Mouse (Mus musculus) testis, adult 2 months (tissue): Measurements from ENCODE around the gene Znrf1. TPM values are rescaled to one million over a fixed set of nuclear protein-coding genes. Genes with fewer than 3 reads are reported as not detected.

Source experiments
- H3K27ac ChIP-seq: fragments of 200-500 bp; 2 replicates; pipeline ENCODE4 v1.5.1; 2012; ENCODE audit warnings: low read depth, low read length; ENCODE audit not compliant: control insufficient read depth, insufficient read depth
- H3K27me3 ChIP-seq: fragments of 200-500 bp; 2 replicates; pipeline ENCODE4 v1.6.1; 2012; ENCODE audit warnings: mild to moderate bottlenecking, low read length, moderate library complexity; ENCODE audit not compliant: control insufficient read depth, insufficient read depth
- H3K36me3 ChIP-seq: fragments of 200-500 bp; 2 replicates; pipeline ENCODE4 v1.6.1; 2012; ENCODE audit warnings: mild to moderate bottlenecking, low read length; ENCODE audit not compliant: control insufficient read depth, insufficient read depth
- H3K4me1 ChIP-seq: fragments of 200-500 bp; 2 replicates; pipeline ENCODE4 v1.6.1; 2012; ENCODE audit warnings: low read length; ENCODE audit not compliant: control insufficient read depth, insufficient read depth
- H3K4me3 ChIP-seq: fragments of 200-500 bp; 2 replicates; pipeline ENCODE4 v1.5.1; 2012; ENCODE audit warnings: low read depth, mild to moderate bottlenecking, low read length, moderate library complexity, mixed read lengths; ENCODE audit not compliant: control insufficient read depth
- CTCF ChIP-seq: fragments of 200-500 bp; IDR thresholded peaks from 2 replicates; pipeline ENCODE4 v1.5.1; 2012; ENCODE audit warnings: low read depth, mild to moderate bottlenecking, inconsistent platforms, low read length, moderate library complexity; ENCODE audit not compliant: control insufficient read depth, insufficient read depth, insufficient replicate concordance
- POLR2A ChIP-seq: fragments of 200-500 bp; IDR thresholded peaks from 2 replicates; pipeline ENCODE4 v1.6.1; 2012; ENCODE audit warnings: low read depth, mild to moderate bottlenecking, inconsistent platforms, low read length, moderate library complexity; ENCODE audit not compliant: control insufficient read depth
- polyA plus RNA-seq: library from polyadenylated mRNA; depleted of rRNA; stranded (reverse); fragments of >200 nt; gene quantifications from 2 replicates; pipeline ENCODE4 v1.2.3, GENCODE M21; 2012

Znrf1 gene
- polyA plus RNA-seq, 1 experiment: 95.0 TPM

DNA sequence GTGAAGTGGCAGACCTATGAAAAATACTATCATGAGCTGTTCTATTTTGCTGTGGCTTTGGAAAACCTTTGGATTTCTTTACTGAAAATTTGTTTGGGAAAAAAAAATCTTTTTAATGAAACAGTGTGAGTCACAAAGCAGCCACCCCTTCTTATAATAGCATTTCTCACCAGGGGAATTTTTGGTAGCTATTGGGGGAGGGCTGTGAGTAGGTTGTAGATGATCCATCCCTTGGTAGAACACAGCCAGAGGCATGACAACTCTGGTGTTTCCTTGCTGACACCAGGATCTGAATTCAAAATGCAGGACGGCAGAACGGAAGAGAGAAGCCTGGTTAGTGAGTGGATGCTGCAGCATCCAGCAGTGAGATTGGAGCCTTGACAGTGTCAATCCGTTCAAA is 11.2 kb downstream of the Znrf1 start:
- no peaks in the 10 kb centered on the region for H3K36me3 ChIP-seq
- H3K4me1 ChIP-seq: peaks cover 3% of the 10 kb centered on the region; the same call in 1 of the 2 replicates
- no peak overlapping the region for H3K27ac ChIP-seq
- no peaks in the 10 kb centered on the region for H3K27me3 ChIP-seq
- TF ChIP-seq POLR2A (no peak), CTCF (no peak)
- H3K4me3 ChIP-seq: no peak overlapping the region

DNA sequence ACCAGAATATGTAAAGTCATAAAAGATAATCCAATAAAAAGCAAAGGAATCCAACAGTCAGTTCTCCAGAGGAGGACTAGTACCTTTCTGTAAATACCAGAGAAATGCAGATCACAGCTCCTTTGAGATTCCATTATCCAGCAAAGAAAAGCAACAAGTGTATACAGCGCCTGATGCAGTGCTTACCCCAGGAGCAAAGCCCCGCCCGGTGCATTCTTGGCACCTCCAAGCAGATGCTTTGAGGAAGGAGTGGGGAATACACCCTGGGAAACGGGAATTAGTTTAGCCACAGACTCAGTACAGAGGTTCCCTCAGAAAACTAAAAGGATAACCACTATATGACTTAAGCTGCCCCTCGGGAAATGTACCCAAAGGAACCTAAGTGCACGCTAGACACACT is 12.3 kb downstream of the Znrf1 start:
- Histone ChIP-seq H3K27me3 (no peaks in the 10 kb centered on the region), H3K4me1 (peaks cover 3% of the 10 kb centered on the region; the same call in 1 of the 2 replicates), H3K27ac (no peak overlapping the region), H3K36me3 (no peaks in the 10 kb centered on the region), H3K4me3 (no peak overlapping the region)
- TF ChIP-seq CTCF (no peak), POLR2A (no peak)

DNA sequence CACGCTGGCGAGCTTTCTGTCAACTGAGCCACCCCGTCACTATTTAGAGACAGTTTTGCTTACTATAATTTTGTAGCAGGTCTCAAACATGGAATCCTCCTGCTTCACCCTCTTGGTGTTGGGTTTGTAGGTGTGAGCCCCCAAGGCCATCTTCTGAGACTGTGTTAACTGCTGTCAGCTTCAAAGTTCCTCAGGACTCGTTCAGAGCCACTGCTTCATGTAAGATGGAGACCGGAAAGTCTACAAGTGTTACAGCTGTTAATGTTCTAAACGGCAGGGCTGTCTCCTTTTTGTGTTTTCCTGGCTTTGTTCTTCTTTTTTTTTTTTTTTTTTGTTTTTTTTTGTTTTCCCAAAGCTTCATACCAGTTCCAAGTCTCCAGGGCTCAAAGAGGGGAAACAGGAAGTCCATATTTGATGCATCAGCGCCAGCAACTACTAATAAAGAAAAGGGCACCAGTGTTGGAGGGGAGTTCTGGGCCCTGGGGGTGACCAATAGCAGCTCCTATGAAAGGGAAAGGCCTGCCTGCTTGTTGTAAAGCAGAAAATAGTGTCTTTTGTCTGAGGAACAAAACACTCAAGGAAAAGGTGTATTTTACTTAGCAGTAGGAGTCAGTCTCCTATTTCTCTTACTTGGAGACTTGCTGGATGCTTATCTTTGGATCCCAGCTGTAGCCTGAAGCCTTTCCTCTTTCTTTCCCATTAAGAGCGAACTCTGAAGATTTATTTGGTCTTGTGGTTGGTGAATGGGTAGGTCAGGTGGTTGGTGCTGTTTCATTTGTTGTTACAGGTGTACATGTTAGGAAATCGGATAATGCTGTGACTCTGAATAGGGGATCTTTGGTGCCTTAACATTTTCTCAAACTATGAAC is 14.3 kb downstream of the Znrf1 start:
- Histone ChIP-seq H3K4me1 (peaks cover 3% of the 10 kb centered on the region; the same call in 1 of the 2 replicates), H3K36me3 (no peaks in the 10 kb centered on the region), H3K27me3 (no peaks in the 10 kb centered on the region), H3K4me3 (no peak overlapping the region), H3K27ac (0 out of 2 replicates have a peak overlapping the region, but pooled peaks have one; percentile 11)
- no peak for TF ChIP-seq CTCF
- no peak for TF ChIP-seq POLR2A

DNA sequence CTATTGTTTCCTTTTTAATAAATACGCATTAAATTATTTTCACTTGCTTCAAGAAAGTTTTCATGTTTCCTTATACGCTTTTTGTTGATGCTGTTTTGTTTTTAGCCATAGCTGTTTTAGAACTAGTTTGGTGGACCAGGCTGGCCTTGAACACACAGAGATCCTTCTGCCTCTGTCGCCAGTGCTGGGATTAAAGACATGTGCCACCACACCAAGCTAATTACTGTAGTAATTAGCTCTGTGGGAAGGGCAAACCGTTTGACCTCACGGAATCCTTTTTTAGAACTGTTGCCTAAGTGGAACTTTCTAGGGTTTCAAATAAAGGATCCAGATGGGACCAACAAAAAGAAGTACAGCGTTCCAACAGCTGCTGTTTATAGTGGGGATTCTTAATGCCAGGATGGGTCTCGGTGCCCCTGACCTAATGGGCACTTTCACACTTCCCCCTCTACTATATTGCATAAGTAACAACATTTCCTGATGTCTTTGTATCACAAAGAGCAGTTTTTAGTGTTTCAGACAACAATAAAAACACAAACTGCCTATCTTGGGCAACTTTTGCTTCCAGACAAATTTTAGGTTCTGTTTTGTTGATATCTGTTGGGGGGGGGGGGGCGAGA is 15.7 kb downstream of the Znrf1 start:
- Histone ChIP-seq H3K27me3 (no peaks in the 10 kb centered on the region), H3K27ac (no peak overlapping the region), H3K4me3 (no peak overlapping the region), H3K36me3 (no peaks in the 10 kb centered on the region), H3K4me1 (peaks cover 7% of the 10 kb centered on the region; the same call in 1 of the 2 replicates)
- TF ChIP-seq CTCF (no peak), POLR2A (no peak)

DNA sequence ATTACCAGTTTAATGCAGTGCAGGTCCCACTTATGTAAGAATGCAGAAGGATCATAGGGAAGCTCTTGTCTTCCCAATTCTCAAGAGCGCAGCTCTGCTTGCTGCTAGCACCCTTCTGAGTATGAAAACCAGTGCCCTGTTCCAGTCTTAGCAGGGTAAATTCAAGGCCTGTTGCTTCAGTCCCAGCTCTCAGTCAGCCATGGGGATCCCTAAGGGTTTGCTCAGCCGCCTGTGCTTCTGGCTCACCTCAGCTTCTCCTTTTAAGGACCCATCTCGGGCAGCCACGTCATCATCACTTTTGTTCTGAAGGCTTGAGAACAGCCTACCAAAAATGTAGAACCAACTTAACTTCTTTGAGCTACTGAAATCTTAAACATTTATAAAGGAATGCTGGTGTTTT is 25.9 kb downstream of the Znrf1 start:
- Histone ChIP-seq H3K27ac (no peak overlapping the region), H3K4me1 (no peaks in the 10 kb centered on the region), H3K27me3 (no peaks in the 10 kb centered on the region), H3K4me3 (no peak overlapping the region), H3K36me3 (no peaks in the 10 kb centered on the region)
- TF ChIP-seq POLR2A (no peak), CTCF (no peak)

DNA sequence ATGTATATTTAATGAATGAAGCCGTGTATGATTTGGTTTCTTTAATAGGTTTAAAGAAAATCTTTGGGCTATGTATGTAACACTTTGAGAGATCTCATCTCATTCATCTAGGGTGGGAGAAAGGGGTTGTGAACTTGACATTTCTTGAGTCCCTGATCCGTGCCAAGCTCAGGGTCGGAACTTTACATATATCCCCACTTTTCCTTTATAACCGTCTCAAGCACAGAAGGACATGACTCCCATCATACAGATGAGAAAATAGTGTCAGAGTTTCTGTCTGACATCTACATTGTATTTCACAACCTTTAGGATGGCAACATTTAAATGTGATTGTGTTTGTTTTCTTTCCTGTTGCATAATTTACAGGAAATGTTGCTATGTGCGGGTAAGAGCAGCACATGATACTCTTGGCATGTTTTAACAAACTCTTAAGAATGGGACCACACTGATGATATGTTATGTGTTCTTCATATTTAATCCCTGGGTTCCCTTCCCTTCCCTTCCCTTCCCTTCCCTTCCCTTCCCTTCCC is 26.4 kb downstream of the Znrf1 start:
- Histone ChIP-seq H3K36me3 (no peaks in the 10 kb centered on the region), H3K4me1 (no peaks in the 10 kb centered on the region)
- TF ChIP-seq CTCF: no peak
- no peak for TF ChIP-seq POLR2A

DNA sequence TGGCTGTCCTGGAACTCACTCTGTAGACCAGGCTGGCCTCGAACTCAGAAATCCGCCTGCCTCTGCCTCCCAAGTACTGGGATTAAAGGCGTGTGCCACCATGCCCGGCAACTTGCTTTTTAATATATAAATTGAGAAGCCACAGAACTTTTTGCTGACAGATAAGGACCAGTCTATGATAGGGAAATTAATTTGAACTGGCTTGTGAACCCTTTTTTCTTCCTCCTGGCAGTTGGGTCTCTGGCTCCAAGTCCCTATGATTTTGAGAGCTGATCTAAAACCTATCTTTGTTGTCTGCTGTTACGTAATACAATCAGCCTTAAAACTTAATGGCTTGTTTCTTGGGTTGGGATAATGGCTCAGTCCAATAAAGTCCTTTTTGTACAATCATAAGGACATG is 27.2 kb downstream of the Znrf1 start:
- no peak for TF ChIP-seq CTCF
- TF ChIP-seq POLR2A: no peak
- no peak overlapping the region for H3K27ac ChIP-seq
- H3K27me3 ChIP-seq: no peaks in the 10 kb centered on the region
- H3K4me1 ChIP-seq: no peaks in the 10 kb centered on the region
- H3K4me3 ChIP-seq: no peak overlapping the region
- no peaks in the 10 kb centered on the region for H3K36me3 ChIP-seq

More for the DNA sequence above, 26.4 kb downstream of the Znrf1 start:
- Histone ChIP-seq H3K27me3 (no peaks in the 10 kb centered on the region), H3K27ac (no peak overlapping the region), H3K4me3 (no peak overlapping the region)
